Mouse (Mus musculus) heart, adult 2 months (tissue): ENCODE measurements around the gene Snai3. TPM values are rescaled to one million over a fixed set of nuclear protein-coding genes. Genes with fewer than 3 reads are reported as not detected.

ENCODE experiments used
- DNase-seq, 2 experiments: peaks; one replicate each; pipeline ENCODE4 v3.0.0; 2021
- H3K27ac ChIP-seq: fragments of 200-600 bp; 2 replicates; pipeline ENCODE4 v1.8.1; 2022
- H3K27me3 ChIP-seq: fragments of 200-500 bp; 2 replicates; pipeline ENCODE4 v1.6.1; 2012; ENCODE audit warnings: mild to moderate bottlenecking, low read length, inconsistent platforms, mixed read lengths; ENCODE audit not compliant: control insufficient read depth, insufficient read depth
- H3K36me3 ChIP-seq: fragments of 200-500 bp; 2 replicates; pipeline ENCODE4 v1.6.1; 2012; ENCODE audit warnings: low read length, inconsistent platforms; ENCODE audit not compliant: control insufficient read depth, insufficient read depth
- H3K4me1 ChIP-seq: fragments of 200-500 bp; 2 replicates; pipeline ENCODE4 v1.6.1; 2011; ENCODE audit warnings: low read length; ENCODE audit not compliant: control insufficient read depth, insufficient read depth
- H3K4me3 ChIP-seq: fragments of 200-600 bp; 2 replicates; pipeline ENCODE4 v1.8.1; 2022
- H3K79me2 ChIP-seq: fragments of 200-500 bp; replicated peaks from 2 replicates; pipeline ENCODE4 v1.6.1; 2012; ENCODE audit warnings: mild to moderate bottlenecking, inconsistent platforms, low read length, moderate library complexity, mixed read lengths; ENCODE audit not compliant: control insufficient read depth, insufficient read depth
- H3K9ac ChIP-seq: fragments of 200-500 bp; 2 replicates; pipeline ENCODE4 v1.6.1; 2012; ENCODE audit warnings: low read depth, mild to moderate bottlenecking, control low read depth, inconsistent platforms, low read length, mixed read lengths
- CTCF ChIP-seq: fragments of 200-600 bp; IDR thresholded peaks from 2 replicates; pipeline ENCODE4 v1.8.1; 2022; ENCODE audit warnings: antibody characterized with exemption, mild to moderate bottlenecking, moderate library complexity
- EP300 ChIP-seq: fragments of 200-500 bp; IDR thresholded peaks from 2 replicates; pipeline ENCODE4 v1.6.1; 2011; ENCODE audit warnings: low read depth, low read length, control low read depth; ENCODE audit not compliant: insufficient read depth
- POLR2A ChIP-seq: fragments of 200-500 bp; IDR thresholded peaks from 2 replicates; pipeline ENCODE4 v1.6.1; 2011; ENCODE audit warnings: mild to moderate bottlenecking, low read depth, low read length, control low read depth; ENCODE audit not compliant: insufficient read depth
- WGBS: fragments of 180-500 bp; shearing (Covaris S2); methylation state at CpG from one replicate; pipeline ENCODE4 v1.1.7; 2018; 5-methylcytosine and 5-hydroxymethylcytosine counted together
- intact Hi-C: fragments of 180-260 bp; cut with DNase I; formaldehyde crosslinking; loops from one replicate; pipeline ENCODE4 v1.15.1; 2025
- polyA plus RNA-seq: library from polyadenylated mRNA; depleted of rRNA; stranded (reverse); fragments of >200 nt; gene quantifications from 2 replicates; pipeline ENCODE4 v1.2.3, GENCODE M21; 2012
- total RNA-seq, 2 experiments: library from RNA; stranded (reverse); gene quantifications; 2 replicates each; pipeline ENCODE4 v1.2.3; 2021

Gene Snai3
- total and polyA plus RNA-seq, 3 experiments = 1.6 to 8.2 (median 8.1) TPM

DNA sequence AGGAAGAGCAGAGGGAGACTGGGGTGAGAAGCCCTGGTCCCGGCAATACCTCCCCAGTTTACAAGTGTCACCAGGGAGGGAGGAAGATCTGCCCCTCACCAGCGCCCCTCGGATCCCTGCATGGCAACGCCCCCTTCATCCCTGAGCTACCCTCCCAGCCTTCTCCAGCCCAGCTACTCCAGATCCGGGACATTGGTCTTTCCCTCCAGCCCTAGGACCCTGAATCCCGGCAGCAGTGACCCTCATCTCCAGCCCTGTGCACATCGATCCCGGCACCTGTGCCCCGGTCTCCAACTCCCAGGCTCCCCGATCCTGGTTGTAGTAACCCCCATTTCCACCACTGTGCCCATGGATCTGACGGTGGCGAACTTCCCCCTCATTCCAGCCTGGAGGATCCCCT lies 17.8 kb downstream of the Snai3 start:
- H3K4me3 ChIP-seq = peak overlapping the region; percentile 78
- H3K36me3 ChIP-seq = no peaks in the 10 kb centered on the region
- DNase-seq = no peak
- no peaks in the 10 kb centered on the region for H3K27me3 ChIP-seq
- under 1% methylated on average over 12 of the region's 12 CpGs for WGBS
- H3K27ac ChIP-seq = peak overlapping the region; percentile 73
- H3K9ac ChIP-seq = peak overlapping the region; percentile 60
- no peaks in the 10 kb centered on the region for H3K79me2 ChIP-seq
- no peak for TF ChIP-seq CTCF
- TF ChIP-seq EP300 = no peak
- no peak for TF ChIP-seq POLR2A
- intact Hi-C loops = loop anchor here (5.0 kb wide), 2 partner anchors 65 to 160 kb away; partner anchors contain the start of genes Zc3h18 and Zfpm1
- peaks cover 2% of the 10 kb centered on the region; the same call in 1 of the 2 replicates for H3K4me1 ChIP-seq

GRCm38 (mm10) chr8:122442356-122442755 lies 18.2 kb downstream of the Snai3 start:
- intact Hi-C loops = loop anchor here (5.0 kb wide), 2 partner anchors 65 to 160 kb away; partner anchors contain the start of genes Zc3h18 and Zfpm1
- H3K4me3 ChIP-seq = no peak overlapping the region

DNA sequence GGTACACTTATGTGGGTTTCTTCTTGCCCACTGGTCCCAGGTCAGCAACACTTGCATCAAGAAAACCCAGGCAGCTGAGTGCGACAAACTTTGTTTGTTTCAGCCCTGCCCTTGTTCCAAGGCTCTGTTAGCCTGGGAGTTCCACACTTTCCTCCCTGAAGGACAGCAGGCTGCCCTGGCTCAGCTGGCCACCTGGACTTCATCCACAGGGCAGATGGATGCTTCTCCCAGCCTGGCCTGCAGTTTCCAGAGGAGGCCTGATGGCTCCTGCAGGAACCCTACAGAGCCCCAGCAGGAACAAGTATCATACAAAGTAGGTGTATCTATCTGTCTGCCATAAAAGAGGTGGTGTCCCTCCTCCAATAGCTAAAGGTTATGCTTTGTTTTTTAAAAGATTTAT lies 19.2 kb downstream of the Snai3 start:
- Histone ChIP-seq H3K27ac (no peak overlapping the region), H3K4me3 (no peak overlapping the region), H3K4me1 (peaks cover 2% of the 10 kb centered on the region; the same call in 1 of the 2 replicates), H3K9ac (no peak overlapping the region), H3K36me3 (no peaks in the 10 kb centered on the region), H3K27me3 (no peaks in the 10 kb centered on the region), H3K79me2 (no peaks in the 10 kb centered on the region)
- DNase-seq = no peak
- WGBS = 97% methylated on average over 1 of the region's 1 CpGs
- intact Hi-C loops = loop anchor here (5.0 kb wide), 2 partner anchors 64 to 159 kb away; partner anchors contain the start of genes Zc3h18 and Zfpm1
- TF ChIP-seq CTCF (no peak), EP300 (no peak), POLR2A (no peak)

More at GRCm38 (mm10) chr8:122442356-122442755, 18.2 kb downstream of the Snai3 start:
- H3K27ac ChIP-seq = no peak overlapping the region
- 35% methylated on average over 7 of the region's 7 CpGs for WGBS
- TF ChIP-seq POLR2A (no peak), EP300 (no peak), CTCF (no peak)
- DNase-seq = no peak
- H3K9ac ChIP-seq = no peak overlapping the region
- H3K36me3 ChIP-seq = no peaks in the 10 kb centered on the region
- H3K27me3 ChIP-seq = no peaks in the 10 kb centered on the region
- H3K79me2 ChIP-seq = no peaks in the 10 kb centered on the region
- H3K4me1 ChIP-seq = peaks cover 2% of the 10 kb centered on the region; the same call in 1 of the 2 replicates

- intact Hi-C loops = no loop called here
- WGBS = 95% methylated on average over 16 of the region's 16 CpGs
Observed at GRCm38 (mm10) chr8:122439336-122439735, 21.2 kb downstream of the Snai3 start.

GRCm38 (mm10) chr8:122437708-122438331 lies 22.7 kb downstream of the Snai3 start:
- no peaks in the 10 kb centered on the region for H3K79me2 ChIP-seq
- DNase-seq = peak in 1 of 2 experiments; percentile 16
- H3K27ac ChIP-seq = no peak overlapping the region
- WGBS = 88% methylated on average over 13 of the region's 13 CpGs
- no peak overlapping the region for H3K4me3 ChIP-seq
- H3K27me3 ChIP-seq = no peaks in the 10 kb centered on the region
- H3K9ac ChIP-seq = no peak overlapping the region
- TF ChIP-seq POLR2A (no peak), CTCF (no peak), EP300 (no peak)
- H3K4me1 ChIP-seq = peaks cover 2% of the 10 kb centered on the region; the same call in 1 of the 2 replicates
- no peaks in the 10 kb centered on the region for H3K36me3 ChIP-seq
- intact Hi-C loops = no loop called here

More at GRCm38 (mm10) chr8:122439336-122439735, 21.2 kb downstream of the Snai3 start:
- no peaks in the 10 kb centered on the region for H3K4me1 ChIP-seq
- DNase-seq = no peak
- TF ChIP-seq EP300 (no peak), CTCF (no peak), POLR2A (no peak)
- H3K9ac ChIP-seq = no peak overlapping the region
- no peak overlapping the region for H3K27ac ChIP-seq
- no peaks in the 10 kb centered on the region for H3K79me2 ChIP-seq
- H3K27me3 ChIP-seq = no peaks in the 10 kb centered on the region
- no peaks in the 10 kb centered on the region for H3K36me3 ChIP-seq
- no peak overlapping the region for H3K4me3 ChIP-seq

DNA sequence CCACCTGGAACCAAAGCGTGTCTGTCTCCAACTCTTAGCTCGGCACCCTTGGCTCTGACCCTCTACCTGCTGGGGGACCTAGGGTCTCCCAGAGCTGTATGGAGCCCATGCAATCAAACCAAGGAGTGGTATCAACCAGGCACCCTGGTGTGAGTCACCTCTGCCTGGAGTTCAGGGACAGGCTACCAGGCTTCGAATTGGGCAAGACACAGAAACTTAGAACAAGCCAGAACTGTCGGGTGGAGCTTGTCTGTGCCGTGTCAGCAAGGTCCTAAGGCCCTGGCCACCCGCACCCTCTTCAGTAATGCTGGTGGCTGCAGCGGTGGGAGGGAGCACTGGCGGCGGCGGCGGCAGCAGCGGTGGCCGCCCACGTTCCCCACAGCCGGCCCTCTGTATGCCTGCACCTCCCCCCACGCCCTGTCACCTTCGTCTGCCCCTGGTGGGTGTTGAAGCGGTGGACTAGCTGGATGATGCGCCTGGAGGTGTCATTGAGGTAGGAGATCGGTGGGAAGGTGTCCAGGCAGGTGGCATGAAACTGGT lies 23.9 kb downstream of the Snai3 start:
- no peaks in the 10 kb centered on the region for H3K36me3 ChIP-seq
- H3K4me3 ChIP-seq = no peak overlapping the region
- no peaks in the 10 kb centered on the region for H3K27me3 ChIP-seq
- TF ChIP-seq POLR2A (no peak), CTCF (no peak), EP300 (no peak)
- peaks cover 4% of the 10 kb centered on the region; the same call in 1 of the 2 replicates for H3K4me1 ChIP-seq
- DNase-seq = peak in 1 of 2 experiments; percentile 14
- intact Hi-C loops = no loop called here
- no peak overlapping the region for H3K27ac ChIP-seq
- H3K79me2 ChIP-seq = no peaks in the 10 kb centered on the region
- H3K9ac ChIP-seq = no peak overlapping the region
- WGBS = 88% methylated on average over 20 of the region's 20 CpGs
